Mouse (Mus musculus): ENCODE data around the gene Cmtm1. TPM values are rescaled to one million over a fixed set of nuclear protein-coding genes. Genes with fewer than 3 reads are reported as not detected.
"Not testable (repeated sequence)": the region's sequence is repeated elsewhere in the genome, so short reads cannot be mapped to it uniquely, and the experiment has no call there.

Cmtm1 gene
- polyA plus RNA-seq, 1 experiment from 2014 or later, result not detected

DNA sequence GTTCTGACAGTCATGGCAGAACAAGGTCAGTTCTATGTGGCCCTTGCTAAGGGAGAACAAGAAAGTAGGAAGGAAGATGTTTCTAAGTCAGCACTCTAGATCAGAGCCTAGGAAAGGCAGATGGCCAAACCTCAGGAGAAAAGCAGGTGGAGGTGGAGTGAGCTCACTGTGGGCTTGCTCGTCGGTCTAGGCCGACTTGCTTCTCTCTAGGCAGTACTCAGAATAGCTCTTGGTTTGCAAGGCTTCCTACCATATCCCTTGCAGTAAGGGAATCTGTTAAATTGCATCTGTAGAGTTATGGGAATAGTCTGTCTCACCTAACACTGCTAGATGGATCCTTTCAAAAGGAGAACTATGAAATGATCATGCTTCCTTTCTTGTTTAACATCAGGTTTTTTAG, 2.1 kb upstream of the Cmtm1 start:
- H3K9ac ChIP-seq (replicated peaks); H3K4me3 ChIP-seq (replicated peaks); H3K36me3 ChIP-seq; H3K4me2 ChIP-seq; H3K27ac ChIP-seq (replicated peaks); ATAC-seq (ENCODE audit: low FRiP score); H3K4me1 ChIP-seq; H3K9me3 ChIP-seq (replicated peaks); H3K27me3 ChIP-seq (replicated peaks): not testable (repeated sequence)
- 86% methylated on average over 3 of the region's 3 CpGs for WGBS

GRCm38 (mm10) chr8:104308341-104308740, 1.6 kb downstream of the Cmtm1 start:
- H3K27me3 ChIP-seq (replicated peaks); H3K4me2 ChIP-seq; ATAC-seq (ENCODE audit: low FRiP score); H3K9me3 ChIP-seq (replicated peaks); H3K4me3 ChIP-seq (replicated peaks); H3K36me3 ChIP-seq; H3K4me1 ChIP-seq; H3K27ac ChIP-seq (replicated peaks); H3K9ac ChIP-seq (replicated peaks): not testable (repeated sequence)
- 53% methylated on average over 6 of the region's 6 CpGs for WGBS

DNA sequence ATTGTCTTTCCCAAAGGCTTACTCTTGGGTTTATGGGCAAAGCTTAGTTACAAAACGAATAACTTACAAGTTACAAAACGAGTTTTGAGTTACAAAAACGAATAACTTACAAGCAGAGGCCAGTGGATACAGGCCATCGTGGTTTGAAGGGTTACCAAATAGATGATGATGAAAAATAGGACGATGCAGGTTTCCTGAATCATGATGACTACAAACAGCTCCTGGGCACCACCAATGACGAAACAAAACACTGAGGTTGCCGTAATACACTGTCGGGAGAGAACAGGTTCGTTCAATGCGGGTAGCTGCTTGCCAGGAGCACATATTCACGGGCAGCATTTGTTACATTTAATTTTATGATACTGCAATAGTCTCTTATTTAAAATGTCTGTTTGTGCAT, 5.0 kb downstream of the Cmtm1 start:
- Histone ChIP-seq H3K27ac (replicated peaks) (no peak overlapping the region), H3K9ac (replicated peaks) (no peak overlapping the region), H3K27me3 (replicated peaks) (no peaks in the 10 kb centered on the region), H3K4me2 (no peak overlapping the region), H3K4me1 (no peaks in the 10 kb centered on the region), H3K4me3 (replicated peaks) (no peak overlapping the region), H3K9me3 (replicated peaks) (no peaks in the 10 kb centered on the region), H3K36me3 (no peaks in the 10 kb centered on the region)
- ATAC-seq (ENCODE audit: low FRiP score), result no peak
- 89% methylated on average over 11 of the region's 11 CpGs for WGBS

- H3K4me1 ChIP-seq; H3K27me3 ChIP-seq (replicated peaks); H3K9me3 ChIP-seq (replicated peaks); H3K4me2 ChIP-seq; H3K4me3 ChIP-seq (replicated peaks); ATAC-seq (ENCODE audit: low FRiP score); H3K27ac ChIP-seq (replicated peaks); H3K9ac ChIP-seq (replicated peaks); H3K36me3 ChIP-seq: not testable (repeated sequence)
- WGBS, result over 99% methylated on average over 4 of the region's 4 CpGs
These were observed 7.4 kb downstream of the Cmtm1 start for GRCm38 (mm10) chr8:104302536-104302935.

- 9% methylated on average over 3 of the region's 3 CpGs for WGBS
These were observed 8.4 kb downstream of the Cmtm1 start for GRCm38 (mm10) chr8:104301577-104301976.

GRCm38 (mm10) chr8:104294396-104294795, 15.5 kb downstream of the Cmtm1 start:
- no peak for ATAC-seq (ENCODE audit: low FRiP score)
- Histone ChIP-seq H3K27me3 (replicated peaks) (no peaks in the 10 kb centered on the region), H3K9ac (replicated peaks) (no peak overlapping the region), H3K9me3 (replicated peaks) (no peaks in the 10 kb centered on the region), H3K4me2 (no peak overlapping the region), H3K4me3 (replicated peaks) (no peak overlapping the region), H3K4me1 (no peaks in the 10 kb centered on the region), H3K27ac (replicated peaks) (no peak overlapping the region), H3K36me3 (no peaks in the 10 kb centered on the region)
- 93% methylated on average over 1 of the region's 1 CpGs for WGBS

More at GRCm38 (mm10) chr8:104301577-104301976, 8.4 kb downstream of the Cmtm1 start:
- H3K4me2 ChIP-seq; H3K27me3 ChIP-seq (replicated peaks); ATAC-seq (ENCODE audit: low FRiP score); H3K36me3 ChIP-seq; H3K4me1 ChIP-seq; H3K4me3 ChIP-seq (replicated peaks); H3K9ac ChIP-seq (replicated peaks); H3K27ac ChIP-seq (replicated peaks); H3K9me3 ChIP-seq (replicated peaks): not testable (repeated sequence)

DNA sequence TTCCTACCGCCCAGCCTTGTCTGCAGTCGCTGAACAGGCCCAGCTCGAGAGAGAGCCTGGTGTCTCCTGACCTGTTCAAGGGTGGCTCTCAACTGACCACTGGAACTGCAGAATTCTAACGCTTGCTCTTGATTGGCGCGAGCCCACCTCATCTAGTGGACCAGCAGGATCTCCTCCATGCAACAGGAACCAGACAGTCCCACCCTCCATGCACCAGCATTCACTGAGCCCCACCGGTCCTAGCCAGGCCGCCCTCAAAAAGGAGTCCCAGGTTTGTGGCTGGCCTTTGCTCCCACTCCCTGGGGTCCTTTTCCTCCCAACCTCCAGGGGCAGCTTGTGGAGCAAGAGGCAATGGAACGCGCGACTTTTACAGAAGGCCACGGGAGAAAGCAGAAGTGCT, 16.9 kb downstream of the Cmtm1 start, which contains the start of gene Cmtm2a:
Gene Cmtm2a, minus strand, starts transcription at position 101 of the 400 bp plus-strand sequence.
- not testable (repeated sequence) for H3K27me3 ChIP-seq (replicated peaks)

DNA sequence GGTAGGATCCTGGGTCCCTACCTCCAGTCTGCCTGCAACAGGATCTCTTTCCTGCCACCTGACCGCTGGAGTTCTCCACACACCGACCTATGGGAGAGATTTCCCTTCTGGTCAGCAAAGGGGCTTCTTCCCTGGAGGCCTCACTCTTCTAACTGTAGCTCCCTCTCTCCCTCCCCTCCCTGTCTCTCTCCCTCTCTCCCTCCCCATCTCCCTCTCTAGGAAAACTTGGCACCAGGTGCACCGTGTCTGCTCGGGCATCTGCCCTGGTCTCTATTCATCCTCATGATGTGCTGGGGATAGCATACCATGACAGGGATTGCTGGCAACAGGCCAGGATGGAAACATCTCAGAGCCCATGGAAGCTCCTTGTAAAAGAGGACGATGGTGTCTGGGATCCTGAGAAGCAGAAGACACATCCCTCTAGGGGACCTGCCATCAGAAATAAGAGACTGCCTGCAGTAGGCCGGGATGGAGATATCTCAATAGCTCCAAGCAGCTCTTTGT, 41.0 kb downstream of the Cmtm1 start:
- Histone ChIP-seq H3K4me2 (no peak overlapping the region), H3K27me3 (replicated peaks) (no peaks in the 10 kb centered on the region), H3K4me1 (no peaks in the 10 kb centered on the region), H3K27ac (replicated peaks) (no peak overlapping the region), H3K9ac (replicated peaks) (no peak overlapping the region), H3K4me3 (replicated peaks) (no peak overlapping the region), H3K36me3 (0 out of 2 replicates have a peak, but pooled peaks cover 4% of the 10 kb centered on the region), H3K9me3 (replicated peaks) (no peaks in the 10 kb centered on the region)
- no peak for ATAC-seq (ENCODE audit: low FRiP score)
- WGBS, result 84% methylated on average over 6 of the region's 6 CpGs

More for the DNA sequence above, 16.9 kb downstream of the Cmtm1 start, which contains the start of gene Cmtm2a:
- 90% methylated on average over 12 of the region's 12 CpGs for WGBS
- not testable (repeated sequence) for H3K36me3 ChIP-seq; H3K9ac ChIP-seq (replicated peaks); H3K4me1 ChIP-seq; H3K4me2 ChIP-seq; H3K27ac ChIP-seq (replicated peaks); H3K9me3 ChIP-seq (replicated peaks); H3K4me3 ChIP-seq (replicated peaks); ATAC-seq (ENCODE audit: low FRiP score)

DNA sequence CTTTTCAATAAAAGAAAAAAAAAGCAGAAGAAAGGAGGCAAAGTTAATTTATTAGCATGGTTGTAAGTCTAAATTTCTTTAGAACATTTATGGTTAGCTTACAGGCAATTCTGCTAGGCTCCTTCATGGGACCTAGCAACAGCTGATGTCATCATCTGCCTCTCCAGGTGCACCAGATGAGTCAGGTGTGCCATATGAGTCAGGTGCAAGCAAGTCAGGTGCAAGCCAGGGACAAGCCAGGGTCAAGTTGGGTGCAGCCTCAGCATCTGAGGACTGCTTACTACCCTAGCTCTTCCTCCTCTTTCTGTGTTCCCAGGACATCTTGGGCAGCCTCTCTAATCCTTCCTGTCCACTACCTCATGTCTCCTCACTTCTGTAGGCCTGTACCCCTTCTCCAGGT, 41.6 kb downstream of the Cmtm1 start:
- Histone ChIP-seq H3K4me2 (no peak overlapping the region), H3K27me3 (replicated peaks) (no peaks in the 10 kb centered on the region), H3K36me3 (0 out of 2 replicates have a peak, but pooled peaks cover 10% of the 10 kb centered on the region), H3K4me3 (replicated peaks) (no peak overlapping the region), H3K9ac (replicated peaks) (no peak overlapping the region), H3K9me3 (replicated peaks) (no peaks in the 10 kb centered on the region), H3K27ac (replicated peaks) (no peak overlapping the region), H3K4me1 (no peaks in the 10 kb centered on the region)
- no peak for ATAC-seq (ENCODE audit: low FRiP score)

DNA sequence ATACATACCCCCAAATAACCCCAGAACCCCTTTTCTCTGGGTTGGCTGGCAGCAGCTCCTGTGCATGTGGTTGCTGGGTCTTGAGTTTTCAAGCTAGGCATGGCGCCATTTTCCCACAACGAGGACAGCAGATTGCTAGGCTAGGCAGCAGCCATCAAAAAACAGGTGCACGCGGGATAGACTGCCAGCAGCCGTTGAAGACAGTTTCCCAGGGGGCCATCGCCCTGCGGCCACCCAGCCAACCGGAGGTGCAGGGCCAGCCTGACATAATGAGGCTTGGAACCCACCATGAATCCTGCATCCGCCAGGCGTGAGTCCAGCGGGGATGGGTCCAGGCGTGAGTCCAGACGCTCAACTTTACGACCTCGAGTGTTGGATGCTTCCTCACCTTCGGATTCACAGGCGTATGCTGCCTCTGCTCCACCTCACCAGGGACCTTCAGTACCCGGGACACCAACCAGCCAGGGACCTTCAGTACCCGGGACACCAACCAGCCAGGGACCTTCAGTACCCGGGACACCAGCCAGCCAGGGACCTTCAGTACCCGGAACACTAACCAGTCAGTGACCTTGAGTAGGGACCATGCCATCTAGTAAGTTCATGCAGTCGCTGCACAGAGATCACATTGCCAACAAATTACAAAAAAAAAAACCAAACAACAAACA, 45.5 kb downstream of the Cmtm1 start:
- WGBS, result 95% methylated on average over 22 of the region's 22 CpGs
- not testable (repeated sequence) for ATAC-seq (ENCODE audit: low FRiP score)

GRCm38 (mm10) chr8:104261802-104262201, 48.1 kb downstream of the Cmtm1 start:
- not testable (repeated sequence) for H3K4me3 ChIP-seq (replicated peaks); H3K27me3 ChIP-seq (replicated peaks)
- WGBS, result 94% methylated on average over 5 of the region's 5 CpGs

More for the DNA sequence above, 45.5 kb downstream of the Cmtm1 start:
- not testable (repeated sequence) for H3K27ac ChIP-seq (replicated peaks); H3K9me3 ChIP-seq (replicated peaks); H3K4me1 ChIP-seq; H3K9ac ChIP-seq (replicated peaks); H3K27me3 ChIP-seq (replicated peaks); H3K4me3 ChIP-seq (replicated peaks); H3K4me2 ChIP-seq
- 0 out of 2 replicates have a peak, but pooled peaks cover 13% of the 10 kb centered on the region for H3K36me3 ChIP-seq

GRCm38 (mm10) chr8:104253016-104253415, 56.9 kb downstream of the Cmtm1 start:
- no peak for ATAC-seq (ENCODE audit: low FRiP score)
- WGBS, result 92% methylated on average over 3 of the region's 3 CpGs
- peaks cover 7% of the 10 kb centered on the region for H3K36me3 ChIP-seq
- H3K9ac ChIP-seq (replicated peaks), result no peak overlapping the region
- 0 out of 2 replicates have a peak, but pooled peaks cover 1% of the 10 kb centered on the region for H3K9me3 ChIP-seq (replicated peaks)
- no peak overlapping the region for H3K4me2 ChIP-seq
- H3K27me3 ChIP-seq (replicated peaks), result no peaks in the 10 kb centered on the region
- H3K4me1 ChIP-seq, result peaks cover 18% of the 10 kb centered on the region
- H3K27ac ChIP-seq (replicated peaks), result no peak overlapping the region
- no peak overlapping the region for H3K4me3 ChIP-seq (replicated peaks)

More at GRCm38 (mm10) chr8:104261802-104262201, 48.1 kb downstream of the Cmtm1 start:
- H3K9me3 ChIP-seq (replicated peaks); H3K9ac ChIP-seq (replicated peaks); H3K27ac ChIP-seq (replicated peaks); H3K4me2 ChIP-seq; ATAC-seq (ENCODE audit: low FRiP score); H3K4me1 ChIP-seq: not testable (repeated sequence)
- peaks cover 34% of the 10 kb centered on the region for H3K36me3 ChIP-seq
